ENCODE assay signal across 7 mouse cellular contexts in genomic region chr1:172520576-172521440, GRCm38 (mm10). TPM values are rescaled to one million over a fixed set of nuclear protein-coding genes. Genes with fewer than 3 reads are reported as not detected.
DNase-seq lines count a peak whose midpoint lies in the region; ATAC-seq and TF ChIP-seq lines count a peak whose summit lies in the region.

TSS of gene Cfap45 (plus strand) at chr1:172520801.

- no peak for TF ChIP-seq POLR2A in limb, embryonic 14.5 days (IDR thresholded peaks at IDR 0.05; ENCODE audit: borderline replicate concordance, extremely low read depth, insufficient read depth, insufficient read length)

- H3K4me1 ChIP-seq in embryonic facial prominence, embryonic 15.5 days = peaks cover 35% of the 10 kb centered on the region
- H3K4me1 ChIP-seq in heart, embryonic 11.5 days (ENCODE audit: control insufficient read depth, insufficient read depth, low read length) = 0 out of 2 replicates have a peak, but pooled peaks cover 3% of the 10 kb centered on the region
- peaks cover 17% of the 10 kb centered on the region for H3K4me1 ChIP-seq in limb, embryonic 14.5 days (ENCODE audit: control insufficient read depth, insufficient read depth, low read length)
- H3K4me1 ChIP-seq in midbrain, embryonic 14.5 days (ENCODE audit: control insufficient read depth, insufficient read depth, low read length) = peaks cover 16% of the 10 kb centered on the region

- DNase-seq in adrenal gland, postnatal 14 days = peak; percentile 87
- DNase-seq in kidney, adult 9 months = peak; percentile 88
- peak; percentile 94 for DNase-seq in limb, embryonic 14.5 days (ENCODE audit: low spot score)
- DNase-seq in midbrain, embryonic 14.5 days = peak; percentile 95
- DNase-seq in spleen, postnatal 10 days (ENCODE audit: low spot score in 2 of 2) = peak; percentile 37 to 74

- H3K9me3 ChIP-seq in embryonic facial prominence, embryonic 15.5 days (replicated peaks) = no peaks in the 10 kb centered on the region
- H3K9me3 ChIP-seq in heart, embryonic 11.5 days (replicated peaks; ENCODE audit: control insufficient read depth, low read length) = peaks cover 4% of the 10 kb centered on the region
- H3K9me3 ChIP-seq in limb, embryonic 14.5 days (ENCODE audit: control insufficient read depth, low read length) = no peaks in the 10 kb centered on the region
- H3K9me3 ChIP-seq in midbrain, embryonic 14.5 days (ENCODE audit: control insufficient read depth, low read length) = no peaks in the 10 kb centered on the region

- H3K9ac ChIP-seq in embryonic facial prominence, embryonic 15.5 days = no peak within 1 kb of the TSS
- H3K9ac ChIP-seq in heart, embryonic 11.5 days (ENCODE audit: low read depth, low read length) = peak within 1 kb of the TSS; percentile 29; the same call in 1 of the 2 replicates
- peak within 1 kb of the TSS; percentile 17; the same call in 1 of the 2 replicates for H3K9ac ChIP-seq in limb, embryonic 14.5 days (ENCODE audit: low read depth, low read length, severe bottlenecking)
- H3K9ac ChIP-seq in midbrain, embryonic 14.5 days (replicated peaks; ENCODE audit: low read length) = no peak within 1 kb of the TSS

- 0 out of 2 replicates have a peak within 1 kb of the TSS, but pooled peaks have one; percentile 35 for H3K27ac ChIP-seq in embryonic facial prominence, embryonic 15.5 days (replicated peaks)
- H3K27ac ChIP-seq in heart, embryonic 11.5 days (ENCODE audit: low read depth, low read length) = peak within 1 kb of the TSS; percentile 4; the same call in 1 of the 2 replicates
- no peak within 1 kb of the TSS for H3K27ac ChIP-seq in limb, embryonic 14.5 days (replicated peaks; ENCODE audit: low read depth, low read length)
- no peak within 1 kb of the TSS for H3K27ac ChIP-seq in midbrain, embryonic 14.5 days (replicated peaks; ENCODE audit: low read depth, low read length)

- 3% methylated on average over 28 of the region's 28 CpGs for WGBS in embryonic facial prominence, embryonic 15.5 days
- WGBS in heart, embryonic 11.5 days (ENCODE audit: insufficient replicate concordance) = 4% methylated on average over 28 of the region's 28 CpGs
- WGBS in limb, embryonic 14.5 days = 7% methylated on average over 28 of the region's 28 CpGs
- WGBS in midbrain, embryonic 14.5 days = 3% methylated on average over 28 of the region's 28 CpGs

- H3K27me3 ChIP-seq in embryonic facial prominence, embryonic 15.5 days = no peaks in the 10 kb centered on the region
- no peaks in the 10 kb centered on the region for H3K27me3 ChIP-seq in heart, embryonic 11.5 days (ENCODE audit: control insufficient read depth, insufficient read depth, low read length)
- H3K27me3 ChIP-seq in limb, embryonic 14.5 days (ENCODE audit: control insufficient read depth, insufficient read depth, low read length) = no peaks in the 10 kb centered on the region
- H3K27me3 ChIP-seq in midbrain, embryonic 14.5 days (ENCODE audit: control insufficient read depth, insufficient read depth, low read length) = no peaks in the 10 kb centered on the region

- H3K36me3 ChIP-seq in embryonic facial prominence, embryonic 15.5 days = no peaks in the 10 kb centered on the region
- no peaks in the 10 kb centered on the region for H3K36me3 ChIP-seq in heart, embryonic 11.5 days (ENCODE audit: control insufficient read depth, insufficient read depth, low read length)
- no peaks in the 10 kb centered on the region for H3K36me3 ChIP-seq in limb, embryonic 14.5 days (ENCODE audit: control insufficient read depth, insufficient read depth, low read length)
- no peaks in the 10 kb centered on the region for H3K36me3 ChIP-seq in midbrain, embryonic 14.5 days (ENCODE audit: control insufficient read depth, insufficient read depth, low read length)

- H3K4me3 ChIP-seq in embryonic facial prominence, embryonic 15.5 days (replicated peaks) = peak within 1 kb of the TSS; percentile 40
- peak within 1 kb of the TSS; percentile 31 for H3K4me3 ChIP-seq in heart, embryonic 11.5 days (ENCODE audit: low read depth, low read length)
- peak within 1 kb of the TSS; percentile 26 for H3K4me3 ChIP-seq in limb, embryonic 14.5 days (replicated peaks; ENCODE audit: low read length)
- peak within 1 kb of the TSS; percentile 28 for H3K4me3 ChIP-seq in midbrain, embryonic 14.5 days (replicated peaks; ENCODE audit: low read depth, low read length)

- peak; percentile 71 for ATAC-seq in embryonic facial prominence, embryonic 15.5 days (ENCODE audit: insufficient number of reproducible peaks, low FRiP score, low TSS enrichment, low read depth)
- ATAC-seq in heart, embryonic 11.5 days (replicated peaks; ENCODE audit: insufficient number of reproducible peaks, low FRiP score, low TSS enrichment) = peak; percentile 81
- peak; percentile 91 for ATAC-seq in limb, embryonic 14.5 days (ENCODE audit: low FRiP score, low read depth)
- ATAC-seq in midbrain, embryonic 14.5 days (ENCODE audit: low FRiP score, low TSS enrichment) = peak; percentile 90

- H3K4me2 ChIP-seq in embryonic facial prominence, embryonic 15.5 days (replicated peaks) = peak within 1 kb of the TSS; percentile 68
- peak within 1 kb of the TSS; percentile 61 for H3K4me2 ChIP-seq in heart, embryonic 11.5 days
- H3K4me2 ChIP-seq in limb, embryonic 14.5 days (replicated peaks; ENCODE audit: low read depth, low read length, severe bottlenecking) = peak within 1 kb of the TSS; percentile 48
- H3K4me2 ChIP-seq in midbrain, embryonic 14.5 days (ENCODE audit: low read length) = peak within 1 kb of the TSS; percentile 64

RNA-seq across cellular contexts. Expression of gene Cfap45, which starts in this region (rescaled TPM):
- total RNA-seq in adrenal gland, postnatal 14 days (2021) = 0.22 and 1.0 TPM in 2 replicates
- polyA plus RNA-seq in embryonic facial prominence, embryonic 15.5 days (2015; fragmentation: Nextera tagmentation; extraction: Ambion mirVana) = 12.2 and 18.7 TPM in 2 replicates
- polyA plus RNA-seq in heart, embryonic 11.5 days (2014; fragmentation: Nextera tagmentation; extraction: Ambion mirVana) = 2.6 and 2.7 TPM in 2 replicates
- polyA plus RNA-seq in limb, embryonic 14.5 days (2012; rRNA removed) = 0.70 and 1.3 TPM in 2 replicates
- 0.97 and 0.98 TPM in 2 replicates for polyA plus RNA-seq in limb, embryonic 14.5 days (2014; fragmentation: Nextera tagmentation; extraction: Ambion mirVana)
- 1.9 and 2.2 TPM in 2 replicates for polyA plus RNA-seq in midbrain, embryonic 14.5 days (2014; fragmentation: Nextera tagmentation; extraction: Ambion mirVana)

Comparison
In these comparisons a context has a peak if more than half of its experiments do, and no peak if none do; other contexts are left out.
1. H3K27ac ChIP-seq: peak in embryonic facial prominence, embryonic 15.5 days (single experiment) and heart, embryonic 11.5 days (single experiment); none in limb, embryonic 14.5 days (single experiment) and midbrain, embryonic 14.5 days (single experiment).
2. H3K9ac ChIP-seq: peak in heart, embryonic 11.5 days (single experiment) and limb, embryonic 14.5 days (single experiment); none in embryonic facial prominence, embryonic 15.5 days (single experiment) and midbrain, embryonic 14.5 days (single experiment).
3. Peak in every context shown above with its lines, with median percentiles within 50 percentile points of each other: DNase-seq, ATAC-seq, H3K4me2 ChIP-seq and H3K4me3 ChIP-seq.